Mouse (Mus musculus) thymus, adult 2 months (tissue): Measurements from ENCODE around the gene C130032M10Rik.

Experiments used
- CTCF ChIP-seq: fragments of 200-500 bp; IDR thresholded peaks from 2 replicates; pipeline ENCODE4 v1.5.1; 2012; ENCODE audit warnings: mild to moderate bottlenecking, control low read depth, low read length, moderate library complexity, borderline replicate concordance; ENCODE audit not compliant: control insufficient read depth, poor library complexity, insufficient read depth; ENCODE audit errors: extremely low read depth
- POLR2A ChIP-seq: fragments of 200-500 bp; IDR thresholded peaks from 2 replicates; pipeline ENCODE4 v1.6.1; 2012; ENCODE audit warnings: mild to moderate bottlenecking, low read length, control low read depth, moderate library complexity; ENCODE audit not compliant: control insufficient read depth, poor library complexity, insufficient read depth; ENCODE audit errors: extremely low read depth

GRCm38 (mm10) chr9:114480940-114481339 lies 34.6 kb upstream of the C130032M10Rik start:
- no peak for TF ChIP-seq POLR2A
- no peak for TF ChIP-seq CTCF
